Mouse (Mus musculus): ENCODE measurements around the gene Akap1. TPM values are rescaled to one million over a fixed set of nuclear protein-coding genes. Genes with fewer than 3 reads are reported as not detected.

The Akap1 gene
- polyA plus RNA-seq (2012; fragmentation: generic; extraction: Trizol): 25.4 TPM

GRCm38 (mm10) chr11:88864458-88865197 lies at the start of gene Akap1:
Gene Akap1, minus strand, starts transcription at chr11:88864586.
- Histone ChIP-seq H3K4me2 (ENCODE audit: low read depth) (peak within 1 kb of the TSS; percentile 96), H3ac (ENCODE audit: control insufficient read depth, insufficient read length) (peak within 1 kb of the TSS; percentile 45), H3K27me3 (ENCODE audit: control insufficient read depth, insufficient read depth, insufficient read length) (no peaks in the 10 kb centered on the region), H3K79me2 (ENCODE audit: control insufficient read depth, insufficient read depth) (peaks cover 43% of the 10 kb centered on the region), H3K4me3 (peak within 1 kb of the TSS; percentile 71), H3K36me3 (ENCODE audit: control insufficient read depth, insufficient read depth) (no peaks in the 10 kb centered on the region)
- TF ChIP-seq MYOD1 (IDR thresholded peaks at IDR 0.05; ENCODE audit: control insufficient read depth in 1 of 3, insufficient read length in 2 of 3, low read depth in 2 of 3) (peak in 1 of 3 experiments; percentile 28), E2F4 (IDR thresholded peaks at IDR 0.05; ENCODE audit: insufficient read depth) (peak; percentile 41), MYOG (IDR thresholded peaks at IDR 0.05; ENCODE audit: control insufficient read depth in 1 of 3, insufficient read depth in 1 of 3, insufficient read length in 2 of 3, low read depth in 2 of 3) (peak in 2 of 3 experiments; percentile 11 to 46), TCF3 (IDR thresholded peaks at IDR 0.05; ENCODE audit: insufficient read length, low read depth) (no peak), MAX (IDR thresholded peaks at IDR 0.05; ENCODE audit: low read depth) (peak; percentile 6), CEBPB (IDR thresholded peaks at IDR 0.05; ENCODE audit: insufficient read depth, poor library complexity, severe bottlenecking) (no peak), SRF (IDR thresholded peaks at IDR 0.05; ENCODE audit: control insufficient read depth, insufficient read length, low read depth) (peak; percentile 51), POLR2A (IDR thresholded peaks at IDR 0.05; ENCODE audit: insufficient read length, low read depth) (peak; percentile 83), TCF12 (IDR thresholded peaks at IDR 0.05; ENCODE audit: insufficient read depth, poor library complexity, severe bottlenecking) (no peak), POLR2AphosphoS2 (IDR thresholded peaks at IDR 0.05; ENCODE audit: insufficient read length, low read depth) (peak; percentile 73), REST (IDR thresholded peaks at IDR 0.05; ENCODE audit: insufficient read depth, insufficient read length) (no peak), USF1 (IDR thresholded peaks at IDR 0.05; ENCODE audit: low read depth) (no peak)

DNA sequence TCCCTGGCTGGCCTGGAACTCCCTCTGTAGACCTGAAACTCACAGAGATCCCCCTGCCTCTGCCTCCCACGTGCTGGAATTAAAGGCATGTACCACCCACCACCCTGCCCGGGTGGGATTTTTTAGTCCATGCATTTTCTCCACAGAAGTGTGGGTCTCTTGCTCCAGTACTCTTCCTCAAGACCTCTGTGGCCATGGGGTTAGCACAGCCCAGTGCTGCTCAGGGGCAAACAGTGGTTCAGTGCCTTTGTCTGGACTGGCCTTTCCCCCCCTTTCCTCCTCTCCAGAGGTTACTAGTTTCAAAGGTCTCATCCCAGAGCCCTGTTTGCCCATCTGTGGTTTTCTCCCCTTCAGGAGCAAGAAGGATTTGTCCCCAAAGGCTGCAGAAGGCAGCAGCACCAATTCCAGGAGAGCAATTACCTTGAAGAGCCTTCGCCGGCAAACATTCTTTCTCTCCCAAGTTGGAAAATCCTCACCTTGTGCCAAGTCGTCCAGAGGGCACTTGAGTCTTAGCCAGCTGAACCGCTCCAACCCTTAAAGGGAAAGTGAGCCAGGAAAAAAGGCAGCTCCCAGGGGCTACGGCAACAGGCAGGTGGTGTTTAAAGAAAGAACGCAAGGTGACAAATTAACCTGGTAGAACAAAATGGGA lies 45.1 kb upstream of the Akap1 start:
- Histone ChIP-seq H3ac (ENCODE audit: control insufficient read depth, insufficient read length) (no peak overlapping the region), H3K4me3 (no peak overlapping the region), H3K36me3 (ENCODE audit: control insufficient read depth, insufficient read depth) (no peaks in the 10 kb centered on the region), H3K27me3 (ENCODE audit: control insufficient read depth, insufficient read depth, insufficient read length) (no peaks in the 10 kb centered on the region), H3K4me2 (ENCODE audit: low read depth) (no peak overlapping the region), H3K79me2 (ENCODE audit: control insufficient read depth, insufficient read depth) (no peaks in the 10 kb centered on the region)
- TF ChIP-seq MYOD1 (IDR thresholded peaks at IDR 0.05; ENCODE audit: control insufficient read depth in 1 of 3, insufficient read length in 2 of 3, low read depth in 2 of 3) (no peak), SRF (IDR thresholded peaks at IDR 0.05; ENCODE audit: control insufficient read depth, insufficient read length, low read depth) (no peak), E2F4 (IDR thresholded peaks at IDR 0.05; ENCODE audit: insufficient read depth) (no peak), USF1 (IDR thresholded peaks at IDR 0.05; ENCODE audit: low read depth) (no peak), MYOG (IDR thresholded peaks at IDR 0.05; ENCODE audit: control insufficient read depth in 1 of 3, insufficient read depth in 1 of 3, insufficient read length in 2 of 3, low read depth in 2 of 3) (no peak), TCF3 (IDR thresholded peaks at IDR 0.05; ENCODE audit: insufficient read length, low read depth) (no peak), POLR2A (IDR thresholded peaks at IDR 0.05; ENCODE audit: insufficient read length, low read depth) (no peak), POLR2AphosphoS2 (IDR thresholded peaks at IDR 0.05; ENCODE audit: insufficient read length, low read depth) (no peak), MAX (IDR thresholded peaks at IDR 0.05; ENCODE audit: low read depth) (no peak)

- no peak overlapping the region for H3K4me3 ChIP-seq
- H3K27me3 ChIP-seq (ENCODE audit: control insufficient read depth, insufficient read depth, insufficient read length): no peaks in the 10 kb centered on the region
- TF ChIP-seq REST (IDR thresholded peaks at IDR 0.05; ENCODE audit: insufficient read depth, insufficient read length) (no peak), CEBPB (IDR thresholded peaks at IDR 0.05; ENCODE audit: insufficient read depth, poor library complexity, severe bottlenecking) (no peak), MYOG (IDR thresholded peaks at IDR 0.05; ENCODE audit: control insufficient read depth in 1 of 3, insufficient read depth in 1 of 3, insufficient read length in 2 of 3, low read depth in 2 of 3) (no peak), E2F4 (IDR thresholded peaks at IDR 0.05; ENCODE audit: insufficient read depth) (no peak), TCF3 (IDR thresholded peaks at IDR 0.05; ENCODE audit: insufficient read length, low read depth) (no peak), POLR2AphosphoS2 (IDR thresholded peaks at IDR 0.05; ENCODE audit: insufficient read length, low read depth) (no peak), MYOD1 (IDR thresholded peaks at IDR 0.05; ENCODE audit: control insufficient read depth in 1 of 3, insufficient read length in 2 of 3, low read depth in 2 of 3) (no peak), TCF12 (IDR thresholded peaks at IDR 0.05; ENCODE audit: insufficient read depth, poor library complexity, severe bottlenecking) (no peak), SRF (IDR thresholded peaks at IDR 0.05; ENCODE audit: control insufficient read depth, insufficient read length, low read depth) (no peak)
- H3K4me2 ChIP-seq (ENCODE audit: low read depth): no peak overlapping the region
- H3ac ChIP-seq (ENCODE audit: control insufficient read depth, insufficient read length): no peak overlapping the region
- H3K36me3 ChIP-seq (ENCODE audit: control insufficient read depth, insufficient read depth): no peaks in the 10 kb centered on the region
- H3K79me2 ChIP-seq (ENCODE audit: control insufficient read depth, insufficient read depth): no peaks in the 10 kb centered on the region
These were observed 44.3 kb upstream of the Akap1 start for GRCm38 (mm10) chr11:88908557-88909211.

DNA sequence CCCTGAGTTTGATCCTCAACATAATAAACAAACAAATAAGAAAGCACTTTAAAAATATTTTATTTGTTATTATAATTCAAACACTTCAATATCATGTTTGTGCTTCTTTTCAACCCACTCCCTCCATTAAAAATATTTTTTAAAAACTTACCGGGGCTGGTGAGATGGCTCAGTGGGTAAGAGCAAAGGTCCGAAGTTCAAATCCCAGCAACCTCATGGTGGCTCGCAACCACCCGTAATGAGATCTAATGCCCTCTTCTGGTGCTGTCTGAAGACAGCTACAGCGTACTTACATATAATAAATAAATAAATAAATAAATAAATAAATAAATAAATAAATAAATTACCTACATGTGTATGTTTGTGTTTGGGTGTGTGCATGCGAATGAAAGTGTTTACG lies 43.5 kb upstream of the Akap1 start:
- Histone ChIP-seq H3ac (ENCODE audit: control insufficient read depth, insufficient read length) (no peak overlapping the region), H3K4me2 (ENCODE audit: low read depth) (no peak overlapping the region), H3K36me3 (ENCODE audit: control insufficient read depth, insufficient read depth) (no peaks in the 10 kb centered on the region), H3K79me2 (ENCODE audit: control insufficient read depth, insufficient read depth) (no peaks in the 10 kb centered on the region), H3K27me3 (ENCODE audit: control insufficient read depth, insufficient read depth, insufficient read length) (no peaks in the 10 kb centered on the region), H3K4me3 (no peak overlapping the region)
- no peak for TF ChIP-seq MAX (IDR thresholded peaks at IDR 0.05; ENCODE audit: low read depth)
- no peak for TF ChIP-seq USF1 (IDR thresholded peaks at IDR 0.05; ENCODE audit: low read depth)
- no peak for TF ChIP-seq CEBPB (IDR thresholded peaks at IDR 0.05; ENCODE audit: insufficient read depth, poor library complexity, severe bottlenecking)

Data from myocyte (in vitro differentiated cells).